Mouse (Mus musculus): ENCODE data around the gene Osm. TPM values are rescaled to one million over a fixed set of nuclear protein-coding genes. Genes with fewer than 3 reads are reported as not detected.
A peak's percentile ranks its signal among the peaks of the same experiment; 100 is the strongest.

Osm gene
- total RNA-seq, 2 experiments from 2014 or later: not detected

DNA sequence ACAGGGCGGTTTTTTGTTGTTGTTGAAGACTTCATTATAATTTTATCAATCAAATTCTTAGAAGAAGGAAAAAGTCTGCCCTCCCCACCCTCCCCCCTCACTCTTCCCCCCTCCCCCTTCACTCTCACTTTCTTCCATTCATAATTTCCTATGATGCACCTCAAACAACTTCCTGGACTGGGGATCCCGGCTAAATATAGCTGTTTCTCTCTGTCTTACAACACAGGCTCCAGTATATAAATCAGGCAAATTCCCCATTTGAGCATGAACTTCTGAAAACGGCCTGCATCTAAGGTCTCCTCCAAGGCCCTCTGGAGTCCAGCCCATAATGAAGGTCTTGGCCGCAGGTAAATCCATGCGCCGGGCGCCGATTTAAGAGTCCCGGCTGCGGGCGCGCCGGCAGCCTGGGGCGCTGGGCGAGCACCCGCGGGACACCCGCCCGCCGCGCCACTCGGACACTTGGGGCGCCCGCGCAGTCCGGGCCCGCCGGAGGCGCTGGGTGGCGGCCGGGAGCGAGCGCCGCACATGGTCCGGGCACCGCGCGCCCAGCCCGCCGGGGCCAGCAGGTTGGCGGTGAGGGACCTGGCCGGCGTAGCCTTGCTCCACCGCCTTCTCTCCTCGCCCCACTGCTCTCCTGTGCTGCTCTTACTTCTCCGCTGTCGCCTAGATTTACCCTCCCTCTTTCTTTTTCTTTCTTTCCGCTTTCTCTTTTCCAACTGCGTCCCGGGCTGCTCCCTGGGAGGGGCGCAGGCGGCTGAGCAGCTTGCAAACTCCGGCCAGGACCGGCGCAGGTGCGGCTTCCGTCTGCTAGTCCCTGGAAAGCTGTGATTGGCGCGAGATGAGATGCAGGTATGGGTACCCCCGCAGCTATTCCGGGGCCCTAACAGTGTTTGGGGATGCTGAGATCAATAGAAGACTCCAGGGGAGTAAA, 30.3 kb downstream of the Osm start:
- peak; percentile 20 to 53 for DNase-seq (ENCODE audit: low spot score in 2 of 2)

DNA sequence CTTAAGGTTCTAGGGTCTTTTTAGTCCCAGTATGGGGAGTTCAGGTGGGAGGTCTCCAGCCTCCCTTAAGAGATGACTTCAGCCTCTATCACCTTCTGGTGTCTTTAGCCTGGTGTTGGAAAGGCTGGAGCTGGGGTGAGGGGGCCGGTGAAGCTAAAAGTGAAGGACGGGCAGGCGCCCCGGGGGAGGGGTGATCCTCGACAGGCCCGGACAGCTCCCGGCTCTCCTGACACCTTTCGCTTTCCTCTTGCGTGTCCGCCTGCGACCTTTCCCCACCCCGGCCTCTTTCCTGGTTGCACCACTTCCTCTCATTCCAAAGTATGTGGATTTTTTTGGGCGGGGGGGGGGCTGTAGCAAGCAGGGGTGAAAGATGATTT, 31.0 kb downstream of the Osm start:
- DNase-seq (ENCODE audit: low spot score in 2 of 2): no peak

DNA sequence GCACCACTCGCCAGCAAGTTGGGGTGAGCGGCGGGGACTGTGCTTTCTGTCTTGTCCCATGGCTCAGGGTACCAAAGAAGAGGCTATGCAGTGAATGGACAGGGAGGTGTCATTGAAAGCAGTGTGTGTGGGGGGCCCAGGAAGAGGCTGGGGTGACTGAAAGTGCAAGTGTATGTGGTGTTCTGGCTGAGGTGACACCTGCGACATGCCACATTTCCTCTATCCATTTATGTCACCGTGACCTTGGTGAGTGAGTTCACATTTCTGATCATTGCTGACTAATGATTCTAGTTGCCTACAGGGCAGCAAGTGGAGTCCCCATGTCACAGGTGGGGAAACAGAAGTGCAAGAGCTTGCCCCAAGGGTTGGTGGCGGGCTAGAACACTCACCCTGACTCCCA, 32.3 kb downstream of the Osm start:
- no peak for DNase-seq (ENCODE audit: low spot score in 2 of 2)

DNA sequence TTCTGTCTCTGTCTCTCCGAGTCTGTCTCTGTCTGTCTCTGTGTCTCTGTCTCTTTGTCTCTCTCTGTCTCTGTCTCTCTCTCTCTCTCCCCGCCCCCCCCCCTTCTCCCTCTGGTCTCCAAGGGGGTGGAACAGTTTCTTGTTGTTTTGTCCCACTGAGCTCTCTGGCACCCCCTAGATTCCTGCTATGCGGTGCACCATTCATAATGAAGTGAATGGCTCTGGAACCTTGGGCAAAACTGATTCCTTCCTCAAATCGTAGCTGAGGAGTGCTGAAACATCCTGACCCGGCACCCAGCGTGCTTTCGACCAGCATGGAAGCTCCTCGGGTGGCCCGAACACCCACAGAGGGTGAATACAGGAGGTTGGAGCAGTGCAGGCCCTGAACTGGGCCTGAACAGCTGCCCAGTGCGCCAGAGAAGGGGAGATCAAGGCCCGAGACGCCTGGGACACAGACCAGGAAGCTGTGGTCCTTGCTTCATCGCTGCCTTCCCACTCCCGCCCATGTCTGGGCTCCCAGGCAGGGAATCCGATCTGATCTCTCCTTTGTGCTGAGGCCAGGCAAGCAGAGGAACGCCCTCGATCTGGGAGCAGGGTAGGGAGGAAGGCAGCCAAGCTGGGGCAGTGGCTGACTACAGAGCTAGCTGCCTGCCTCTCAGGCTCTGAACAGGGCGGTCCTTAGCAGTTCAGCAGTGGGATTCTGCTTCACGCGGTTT, 34.7 kb downstream of the Osm start:
- peak in 1 of 2 experiments; percentile 25 for DNase-seq (ENCODE audit: low spot score in 2 of 2)

DNA sequence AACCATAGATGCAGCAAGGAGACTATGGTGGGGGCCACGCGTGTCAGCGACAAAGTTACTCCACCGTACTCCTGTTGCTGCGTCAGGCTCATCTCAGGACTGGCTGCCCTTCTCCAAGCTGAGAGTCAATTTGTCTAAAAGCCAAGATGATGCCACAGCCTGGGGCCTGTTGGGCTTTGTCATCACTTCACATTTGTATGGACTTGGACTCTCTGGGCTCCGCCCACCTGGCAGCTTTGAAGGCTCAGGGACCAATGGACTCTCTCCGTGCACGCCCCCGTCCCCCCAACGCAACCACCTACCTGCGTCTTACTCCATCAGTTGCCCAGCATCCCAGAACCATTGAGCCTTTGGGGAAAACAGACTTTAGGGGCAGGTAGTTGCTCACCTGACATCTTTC, 35.3 kb downstream of the Osm start:
- no peak for DNase-seq (ENCODE audit: low spot score in 2 of 2)

DNA sequence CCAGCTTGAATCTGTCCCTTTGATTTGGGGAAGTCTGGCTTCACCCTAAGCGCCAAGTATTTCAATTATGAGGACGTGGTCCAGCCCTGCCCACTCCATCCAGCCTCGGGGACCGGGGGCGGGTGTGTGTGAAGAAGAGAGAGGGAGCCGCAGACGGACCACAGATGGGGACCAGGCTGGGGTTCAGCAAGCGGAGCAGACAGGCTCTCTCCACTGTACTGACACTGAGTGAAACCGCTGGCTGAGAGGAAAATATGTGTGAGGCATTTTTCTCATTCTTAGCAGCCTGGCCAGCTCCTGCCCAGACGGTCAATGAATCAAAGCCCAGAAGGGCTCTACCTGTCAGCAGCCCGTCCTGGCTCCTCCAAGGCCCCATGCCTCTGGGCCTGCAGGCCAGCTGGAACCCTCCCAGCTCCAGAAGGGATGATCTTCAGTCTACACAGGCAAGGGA, 40.2 kb downstream of the Osm start:
- no peak for DNase-seq (ENCODE audit: low spot score in 2 of 2)

DNA sequence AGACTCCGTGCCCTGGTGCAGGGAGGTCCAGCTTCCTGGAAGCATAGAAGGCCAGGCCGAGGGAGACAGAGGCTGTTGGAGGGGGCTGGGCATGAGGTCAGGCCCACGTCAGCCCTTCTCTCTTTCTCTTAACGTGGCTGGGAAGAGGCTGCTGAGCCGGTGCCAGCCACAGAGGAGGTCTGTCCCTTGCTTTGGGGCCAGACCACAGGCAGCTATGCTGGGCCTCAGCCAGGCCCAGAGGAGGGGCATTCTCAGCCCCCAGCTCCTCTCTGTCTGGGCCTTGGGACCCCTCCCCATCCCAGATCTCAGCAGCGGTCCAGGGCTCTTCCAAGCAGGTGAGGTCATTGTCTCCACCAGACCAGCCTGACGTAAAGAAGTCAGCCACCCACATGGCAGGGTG, 43.7 kb downstream of the Osm start:
- DNase-seq (ENCODE audit: low spot score in 2 of 2): no peak

DNA sequence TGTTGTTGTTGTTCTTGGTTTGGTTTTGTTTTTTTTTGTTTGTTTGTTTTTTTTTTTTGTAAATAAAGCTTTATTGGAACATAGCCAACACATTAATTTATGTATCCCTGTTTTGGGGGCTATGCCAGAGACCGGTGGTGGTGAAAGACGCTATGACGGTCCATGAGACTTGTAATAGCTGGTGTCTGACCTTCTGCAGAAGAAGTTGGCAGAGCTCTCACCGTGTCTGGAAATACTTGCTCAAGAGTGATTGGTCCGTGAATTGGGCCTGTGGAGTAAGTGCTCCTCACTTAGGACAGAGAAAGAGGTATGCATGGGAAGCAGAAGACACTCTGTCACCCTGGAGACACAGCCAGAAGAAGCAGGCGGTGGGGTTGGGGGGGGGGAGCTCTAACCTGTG, 45.6 kb downstream of the Osm start:
- no peak for DNase-seq (ENCODE audit: low spot score in 2 of 2)

DNA sequence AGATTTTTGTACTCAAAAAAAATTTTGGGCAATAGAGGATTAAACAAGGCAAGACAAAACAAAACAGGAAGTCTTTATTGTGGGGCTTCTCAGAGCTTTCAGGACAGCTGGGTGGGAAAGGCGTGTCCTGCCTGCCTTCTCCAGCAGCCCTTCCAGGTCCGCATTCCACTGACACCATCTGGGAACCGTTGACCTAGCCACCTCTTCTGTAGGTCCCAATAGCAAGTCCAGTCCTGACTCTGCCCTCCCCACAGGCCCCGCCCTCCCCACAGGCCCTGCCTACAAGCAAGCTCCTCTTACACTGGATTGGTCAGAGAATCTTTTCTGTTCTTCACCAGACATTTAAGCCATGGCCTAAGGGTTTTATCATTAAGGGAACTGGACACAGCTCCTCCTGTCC, 47.4 kb downstream of the Osm start:
- no peak for DNase-seq (ENCODE audit: low spot score in 2 of 2)

DNA sequence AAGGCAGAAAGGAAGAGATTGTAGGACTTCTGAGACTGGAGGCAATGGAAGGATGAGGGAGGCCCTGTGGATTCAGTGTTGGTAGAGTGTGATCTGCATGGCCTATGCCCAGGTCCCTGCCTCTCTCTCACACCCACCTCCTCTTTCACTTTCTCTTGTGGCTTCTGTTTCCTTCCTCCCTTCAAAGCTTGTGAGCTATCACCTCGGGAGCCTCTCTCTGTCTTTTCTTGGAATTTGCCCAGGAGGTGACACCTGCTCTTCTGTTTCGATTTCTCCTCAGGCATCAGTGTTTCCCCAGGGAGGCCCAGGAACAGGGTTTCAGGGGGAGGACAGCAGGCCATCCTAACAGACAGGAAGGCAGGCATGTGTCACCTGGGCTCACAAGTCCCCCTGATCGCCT, 53.1 kb downstream of the Osm start:
- no peak for DNase-seq (ENCODE audit: low spot score in 2 of 2)

Other genes starting within 250 kb of the Osm start
- gene Sec14l4, start 205.0 kb upstream of the Osm start, total RNA-seq (2021): 1 to 10 TPM in 1 of 2 experiments, under 1 TPM in 1; 0.38 to 1.1 TPM
- gene Sec14l3, start 171.6 kb upstream of the Osm start, total RNA-seq (2021): 1 to 10 TPM; 3.7 to 4.5 TPM
- 10 to 100 TPM; 62.5 to 66.0 TPM for gene Mtfp1, start 141.0 kb upstream of the Osm start, total RNA-seq (2021)
- gene Sec14l2, start 113.0 kb upstream of the Osm start, total RNA-seq (2021): 10 to 100 TPM; 24.3 to 26.8 TPM
- gene Rnf215, start 101.2 kb upstream of the Osm start, total RNA-seq (2021): 10 to 100 TPM; 47.7 to 49.4 TPM
- 10 to 100 TPM; 13.4 to 14.6 TPM for gene Ccdc157, start 76.1 kb upstream of the Osm start, total RNA-seq (2021)
- gene Sf3a1, start 76.1 kb upstream of the Osm start, total RNA-seq (2021): 10 to 100 TPM; 61.1 to 72.9 TPM
- 10 to 100 TPM; 28.4 to 31.1 TPM for gene Tbc1d10a, start 49.6 kb upstream of the Osm start, total RNA-seq (2021)
- gene Castor1, start 18.2 kb upstream of the Osm start, total RNA-seq (2021): 1 to 10 TPM; 4.0 to 5.5 TPM
- gene Lif, start 21.1 kb downstream of the Osm start, total RNA-seq (2021): under 1 TPM; 0.59 to 0.71 TPM
- gene Hormad2, start 204.7 kb downstream of the Osm start, total RNA-seq (2021): not detected